Mouse (Mus musculus) mesoderm, embryonic 11.5 days (tissue): ENCODE measurements around the gene Zfp846.

ENCODE experiments used
- DNase-seq: peaks from one replicate; pipeline ENCODE4 v3.0.0-alpha.2; 2012; ENCODE audit warnings: low read depth, low spot score

The Zfp846 gene

DNA sequence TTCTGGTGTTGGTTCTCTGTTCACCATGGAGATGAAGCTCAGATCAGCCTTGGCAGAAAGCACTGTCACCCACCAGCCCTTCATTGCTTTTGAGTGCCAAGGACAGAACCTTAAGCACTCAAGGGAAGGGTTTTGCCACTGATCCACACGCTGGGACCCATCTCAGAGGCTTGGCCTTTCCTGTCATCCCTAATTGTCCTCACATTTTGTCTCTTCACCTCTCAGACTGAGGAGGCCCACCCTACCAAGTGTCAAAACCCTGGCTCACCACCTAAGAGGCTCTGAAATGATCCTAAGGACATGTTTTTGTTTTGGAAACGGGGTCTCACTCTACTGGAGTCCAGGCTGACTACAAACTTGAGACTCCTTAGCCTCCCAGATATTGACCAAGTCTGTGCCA is 55.7 kb downstream of the Zfp846 start:
- no peak for DNase-seq

DNA sequence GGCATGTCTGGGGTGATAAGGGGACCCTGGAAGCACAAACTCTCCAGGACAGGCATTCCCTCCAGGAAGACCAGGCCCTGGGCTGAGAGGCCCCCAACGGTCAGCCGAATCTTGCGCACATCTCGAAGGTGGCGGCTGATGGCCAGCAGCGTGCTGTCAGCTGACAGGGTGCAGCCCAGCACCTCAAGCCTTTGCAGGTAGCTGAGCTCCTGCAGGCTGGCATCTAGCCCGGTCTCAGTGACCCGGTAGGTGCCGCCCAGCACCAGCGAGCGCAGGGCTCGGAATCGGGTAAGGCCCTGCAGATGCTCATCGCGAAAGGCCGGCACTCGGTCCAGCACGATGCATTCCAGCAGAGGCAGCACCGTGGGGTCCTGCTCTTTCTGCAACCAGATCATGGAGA is 57.5 kb downstream of the Zfp846 start:
- DNase-seq: no peak

DNA sequence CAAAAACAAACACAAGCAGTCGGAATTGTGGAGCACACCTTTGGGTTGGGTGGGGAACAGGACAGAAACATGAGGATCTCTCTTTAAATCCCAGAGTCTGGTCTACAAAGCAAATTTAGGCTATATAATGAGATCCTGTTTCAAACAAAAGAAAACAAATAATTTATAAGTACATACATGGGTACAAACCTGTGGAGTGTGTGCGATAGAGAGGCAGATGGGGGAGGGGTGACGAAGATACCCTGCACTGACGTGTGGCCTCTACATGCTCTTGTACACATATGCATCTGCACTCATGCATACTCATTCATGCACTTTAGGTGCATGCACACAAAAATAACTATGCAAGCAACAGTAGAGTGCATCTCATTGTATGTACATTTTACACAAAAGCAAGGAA is 58.4 kb downstream of the Zfp846 start:
- DNase-seq: no peak

DNA sequence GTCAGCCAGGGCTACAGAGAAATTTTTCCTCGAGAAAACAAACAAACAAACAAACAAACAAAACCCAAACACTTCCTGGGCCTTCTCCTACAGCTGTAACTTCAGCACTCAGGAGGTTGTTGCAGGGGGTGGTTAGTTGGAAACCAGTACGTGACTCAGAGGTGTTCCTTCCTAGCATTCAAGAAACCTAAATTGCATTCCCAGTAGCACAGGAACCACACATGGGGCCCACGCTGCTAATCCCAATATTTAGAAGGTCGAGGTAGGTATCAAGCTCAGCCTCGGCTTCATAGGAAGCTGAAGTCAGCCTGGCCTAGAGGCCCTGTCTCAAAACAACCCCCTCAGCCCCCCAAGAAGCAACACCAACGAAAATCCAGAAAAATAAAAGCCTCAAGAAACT is 60.4 kb downstream of the Zfp846 start:
- DNase-seq: no peak

DNA sequence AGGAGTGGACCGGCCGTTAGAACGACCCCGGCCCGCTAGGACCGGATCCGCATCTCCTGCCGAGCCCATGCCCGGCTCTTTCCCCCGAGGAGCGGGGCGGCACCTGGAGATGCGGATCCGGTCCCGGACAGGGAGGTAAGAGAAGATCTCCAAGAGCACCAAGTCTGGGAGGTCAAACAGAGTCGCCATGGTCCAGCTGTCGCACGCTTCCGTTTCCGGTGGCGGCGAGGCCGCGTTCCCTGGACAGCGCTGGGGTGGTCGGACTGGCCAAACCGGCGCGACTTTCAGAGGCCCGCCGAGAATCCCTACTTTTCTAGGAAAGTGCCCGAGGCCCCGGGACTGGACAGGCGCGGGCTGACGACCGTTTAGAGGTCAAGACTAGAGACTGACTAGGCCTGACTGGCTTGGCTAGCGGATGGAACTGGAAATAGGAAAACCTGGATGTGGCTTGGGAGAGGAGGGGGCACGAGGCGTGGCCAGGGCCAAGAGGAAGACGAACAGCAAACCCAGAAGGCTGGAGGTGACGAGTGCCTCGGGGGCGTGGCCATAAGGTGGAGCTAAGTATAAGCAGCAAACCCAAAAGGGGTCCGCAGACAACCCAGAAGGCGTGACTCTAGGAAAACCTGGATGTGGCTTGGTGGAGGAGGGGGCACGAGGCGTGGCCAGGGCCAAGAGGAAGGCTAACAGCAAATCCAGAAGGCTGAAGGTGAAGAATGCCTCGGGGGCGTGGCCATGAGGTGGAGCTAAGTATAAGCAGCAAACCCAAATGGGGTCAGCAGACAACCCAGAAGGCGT is 61.2 kb downstream of the Zfp846 start, which contains the start of gene Ubl5:
Ubl5 (plus strand) TSS at position 778 of the 795 bp plus-strand sequence.
- DNase-seq: peak; percentile 98

DNA sequence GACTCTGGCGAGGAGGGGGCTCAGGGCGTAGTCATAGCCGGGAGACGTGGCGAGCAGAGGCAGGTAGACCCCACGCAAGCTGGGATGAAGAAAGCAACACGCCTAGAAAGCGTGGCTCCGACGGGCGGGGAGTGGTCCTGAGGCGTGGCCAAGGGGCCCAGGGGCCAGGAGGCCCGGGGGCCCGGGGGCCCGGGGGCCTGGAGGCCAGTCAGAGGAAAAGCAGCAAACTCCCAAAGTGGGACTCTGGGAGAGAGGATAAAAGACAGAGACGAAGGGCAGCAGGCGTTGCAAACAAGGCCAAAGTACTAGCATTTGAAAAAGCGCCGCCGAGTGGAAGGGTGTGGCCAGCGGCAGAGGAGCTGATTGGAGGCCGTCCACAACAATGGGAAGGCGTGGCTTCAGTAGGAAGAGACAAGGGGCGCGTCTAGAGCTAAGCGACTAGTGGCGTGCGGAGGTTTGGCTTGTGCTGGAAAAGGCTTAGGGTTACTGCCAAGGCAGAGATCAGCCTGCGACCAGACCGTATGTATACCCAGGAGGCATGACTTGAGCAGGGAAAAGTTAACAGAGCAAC is 61.9 kb downstream of the Zfp846 start:
- DNase-seq: peak; percentile 90

DNA sequence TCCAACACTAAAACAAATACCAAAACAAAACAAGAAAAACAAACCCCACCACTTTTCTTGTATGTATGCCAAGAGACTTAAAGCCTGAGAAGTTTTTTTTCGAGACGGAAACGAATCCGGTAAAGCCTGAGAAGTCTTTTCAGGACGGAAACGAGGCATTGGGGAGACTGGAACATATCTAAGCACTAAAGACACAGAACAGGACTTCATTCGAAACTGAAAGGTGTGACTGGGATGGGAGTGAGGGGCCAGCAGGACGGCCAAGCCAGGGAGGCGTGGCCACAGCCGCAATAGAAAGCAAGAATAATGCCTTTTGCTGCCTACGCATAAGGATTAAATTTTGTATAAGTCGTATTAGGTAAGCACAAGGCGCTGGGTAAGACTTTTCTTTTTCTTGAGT is 62.7 kb downstream of the Zfp846 start:
- no peak for DNase-seq

DNA sequence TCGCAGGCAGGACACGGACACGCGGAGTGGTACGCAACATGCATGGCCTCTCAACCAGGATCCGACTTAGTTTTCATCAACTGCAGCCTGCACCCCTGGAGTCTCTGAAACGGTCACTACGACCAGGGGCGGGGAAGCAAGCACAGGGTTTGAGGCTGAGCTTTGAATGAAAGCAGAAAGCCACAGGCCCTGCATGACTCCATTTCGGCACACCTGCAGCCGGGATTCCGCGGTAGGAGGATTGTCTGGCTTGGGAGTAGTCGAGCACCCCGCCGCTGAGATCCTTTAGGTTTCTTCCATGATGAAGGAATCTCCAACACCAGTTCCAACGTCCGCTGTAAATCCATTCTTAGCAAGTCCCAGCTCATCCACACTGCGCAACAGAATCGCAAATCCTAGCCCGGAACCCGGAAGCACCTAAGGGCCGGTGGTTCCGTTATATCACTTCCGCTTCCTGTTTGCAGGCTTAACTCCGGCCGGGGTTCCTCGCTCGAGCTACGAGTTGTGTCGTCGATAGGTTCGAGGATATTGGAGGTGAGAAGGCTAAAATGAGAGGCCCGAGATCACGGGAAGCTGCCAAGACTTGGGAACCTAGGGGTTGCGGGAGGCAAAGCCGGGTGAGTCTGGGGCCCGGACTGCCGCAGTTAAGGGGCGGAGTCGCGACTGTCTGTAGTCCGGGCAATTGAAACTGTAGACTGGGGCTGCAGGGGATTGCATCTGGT is 63.4 kb downstream of the Zfp846 start, which contains the start of gene Fbxl12:
Fbxl12 (minus strand) TSS at position 408 of the 722 bp plus-strand sequence.
- DNase-seq: peak; percentile 73

DNA sequence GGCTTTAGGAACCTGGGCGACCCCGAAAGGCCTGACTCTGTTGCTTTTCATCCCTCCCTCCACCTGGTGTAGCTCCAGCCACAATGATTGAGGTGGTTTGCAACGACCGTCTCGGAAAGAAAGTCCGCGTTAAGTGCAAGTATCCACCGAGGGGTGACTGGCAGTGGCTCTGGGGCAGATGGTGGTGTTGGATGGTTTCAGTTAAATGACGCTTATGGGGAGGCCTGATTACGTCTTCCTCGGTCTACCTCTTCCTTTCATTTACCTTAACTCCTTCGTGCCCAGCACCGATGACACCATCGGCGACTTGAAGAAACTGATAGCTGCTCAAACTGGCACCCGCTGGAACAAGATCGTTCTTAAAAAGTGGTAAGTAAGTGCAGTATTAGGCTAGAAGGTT is 64.0 kb downstream of the Zfp846 start:
- DNase-seq: no peak

DNA sequence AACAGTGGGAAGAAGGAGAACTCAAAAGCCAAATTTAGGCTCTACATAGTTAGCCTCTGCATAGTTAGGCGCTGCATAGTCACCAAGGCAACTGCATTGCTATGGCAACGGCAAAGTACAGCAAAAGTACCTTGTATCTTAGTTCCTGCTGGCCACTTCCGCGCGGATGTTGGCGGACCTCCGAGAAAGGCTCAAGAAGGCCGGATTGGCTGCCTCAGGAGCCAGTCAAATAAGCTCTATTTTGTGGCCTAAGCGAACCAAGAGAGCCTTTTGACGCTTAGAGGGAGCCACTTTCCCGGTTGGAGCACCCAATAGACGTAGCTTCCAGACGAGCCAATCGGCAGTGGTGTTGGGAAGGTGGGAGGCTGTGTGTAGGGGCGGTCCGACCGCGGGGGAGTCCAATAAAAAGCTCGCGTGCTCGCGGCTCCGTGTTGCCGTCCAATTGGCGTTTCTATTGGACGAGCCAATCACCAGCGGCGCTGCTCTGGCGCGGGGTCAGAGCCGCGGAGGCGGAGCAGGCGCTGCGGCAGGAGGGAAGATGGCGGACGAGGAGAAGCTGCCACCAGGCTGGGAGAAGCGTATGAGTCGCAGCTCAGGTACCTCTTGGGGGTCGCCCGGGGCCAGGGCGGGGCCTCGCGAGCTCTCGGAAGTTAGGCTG is 70.6 kb downstream of the Zfp846 start, which contains the start of gene Pin1:
Pin1 (plus strand) TSS at position 494 of the 658 bp plus-strand sequence.
- peak; percentile 99 for DNase-seq

DNA sequence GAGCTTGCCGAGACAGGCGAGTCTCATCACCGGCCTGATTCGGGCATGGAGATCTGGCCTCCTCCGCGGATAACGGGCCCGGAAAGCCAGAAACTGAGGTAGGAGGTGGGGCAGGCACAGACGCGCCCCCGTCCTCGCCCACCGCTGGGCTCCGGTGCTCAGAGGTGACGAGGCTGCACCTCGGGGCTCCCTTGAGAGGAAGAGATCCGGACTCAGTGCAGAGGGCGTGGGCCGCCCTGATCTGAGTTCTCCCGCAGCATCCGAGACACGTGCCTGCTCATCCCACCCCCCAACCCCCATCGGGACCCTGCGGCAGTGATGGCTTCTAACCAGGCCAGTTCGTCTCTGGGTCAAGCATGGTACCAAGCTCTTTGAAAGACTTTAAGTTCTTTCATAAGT is 71.2 kb downstream of the Zfp846 start:
- DNase-seq: no peak

DNA sequence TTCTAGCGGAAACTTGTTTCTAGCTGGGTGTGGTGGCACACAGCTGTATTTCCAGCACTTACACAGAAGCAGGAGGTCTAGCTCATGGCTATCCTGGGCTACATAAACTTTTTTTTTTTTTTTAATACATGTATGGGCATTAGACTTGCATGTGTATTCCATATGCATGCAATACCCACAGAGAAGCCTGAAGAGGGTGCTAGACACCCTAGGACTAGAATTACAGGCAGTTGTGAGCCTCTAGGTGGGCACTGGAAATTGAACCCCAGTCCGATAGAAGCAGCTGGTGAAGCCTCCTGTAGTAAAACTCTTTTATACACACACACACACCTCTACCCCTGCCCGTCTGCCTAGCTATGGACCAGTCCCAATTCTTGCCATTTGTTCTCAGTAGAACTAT is 72.8 kb downstream of the Zfp846 start:
- no peak for DNase-seq
